In the genomic region with DNA sequence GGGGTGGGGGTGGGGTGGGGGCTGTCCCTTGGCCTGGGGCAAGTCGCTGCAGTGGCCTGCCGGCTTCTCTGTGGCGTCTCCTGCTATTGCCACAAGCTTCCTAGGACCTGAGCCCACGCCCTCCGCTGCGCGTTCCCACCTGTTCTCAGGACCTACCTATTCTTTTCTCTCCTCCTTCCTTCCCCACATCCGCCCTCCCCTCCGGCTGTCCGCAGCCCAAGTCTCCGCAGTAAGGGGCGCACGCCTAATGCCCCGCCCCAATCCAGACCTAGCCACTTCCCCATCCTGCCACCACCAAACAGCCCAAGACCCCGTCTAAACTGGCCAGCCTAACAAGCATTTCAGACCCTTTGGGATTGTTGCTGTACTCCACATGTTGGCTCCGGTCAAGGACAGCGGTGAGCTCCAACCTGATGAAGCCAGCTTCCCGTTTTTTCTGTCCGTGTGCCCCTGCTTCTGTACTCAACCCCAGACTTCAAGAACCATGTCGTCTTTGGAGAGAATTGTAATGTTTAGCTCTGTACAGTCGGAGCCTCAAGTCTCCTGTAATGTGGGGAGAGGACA, we compare ENCODE assay signal across 13 mouse cellular contexts. TPM values are rescaled to one million over a fixed set of nuclear protein-coding genes. Genes with fewer than 3 reads are reported as not detected.
DNase-seq lines count a peak whose midpoint lies in the region; ATAC-seq and TF ChIP-seq lines count a peak whose summit lies in the region.
"Had no signal": no experiment of that assay in that cellular context is flagged by ENCODE, and none has a peak within 500 bp of the region (broad histone marks: within the 10 kb centered on the region; RNA-seq: fewer than 3 reads in every experiment).

No protein-coding gene starts in this region.

- no peak for DNase-seq in heart, embryonic 10.5 days (ENCODE audit: low spot score)
- DNase-seq in heart, adult 18-20 months: no peak
- DNase-seq in kidney, postnatal 14 days: no peak
- DNase-seq in embryo, embryonic 11 days: no peak
- DNase-seq in right cerebral cortex, postnatal 36 days (ENCODE audit: low spot score in 2 of 2): no peak
- DNase-seq: cerebellum, adult 11-12 months; lung, adult 18-20 months; right cerebral cortex, postnatal 25 days had no signal

- H3K27ac ChIP-seq in heart, embryonic 10.5 days: no peak overlapping the region
- no peak overlapping the region for H3K27ac ChIP-seq in kidney, embryonic 15.5 days
- no peak overlapping the region for H3K27ac ChIP-seq in ES-Bruce4 (ENCODE audit: insufficient read depth, low read length)
- H3K27ac ChIP-seq: midbrain, embryonic 13.5 days had no signal

- no peak for TF ChIP-seq POLR2A in ES-Bruce4 (IDR thresholded peaks at IDR 0.05; ENCODE audit: insufficient read depth, low read length)

- peak overlapping the region; percentile 26; the same call in 1 of the 2 replicates for H3K9ac ChIP-seq in kidney, embryonic 15.5 days
- H3K9ac ChIP-seq in ES-Bruce4 (ENCODE audit: low read depth, poor library complexity, severe bottlenecking): no peak overlapping the region
- H3K9ac ChIP-seq: midbrain, embryonic 13.5 days had no signal

- no peak for TF ChIP-seq EP300 in ES-Bruce4 (IDR thresholded peaks at IDR 0.05; ENCODE audit: insufficient read depth, low read depth, low read length)

- H3K9me3 ChIP-seq in heart, embryonic 10.5 days: peaks cover 3% of the 10 kb centered on the region; the same call in 1 of the 2 replicates
- H3K9me3 ChIP-seq in kidney, embryonic 15.5 days (replicated peaks): no peaks in the 10 kb centered on the region
- H3K9me3 ChIP-seq in ES-Bruce4 (replicated peaks; ENCODE audit: control insufficient read depth, insufficient read depth, low read length, poor library complexity, severe bottlenecking): no peaks in the 10 kb centered on the region
- H3K9me3 ChIP-seq: midbrain, embryonic 13.5 days had no signal

- H3K27me3 ChIP-seq in heart, embryonic 10.5 days (ENCODE audit: insufficient read depth, poor library complexity, severe bottlenecking): peaks cover 61% of the 10 kb centered on the region
- H3K27me3 ChIP-seq in kidney, embryonic 15.5 days: peaks cover 15% of the 10 kb centered on the region; the same call in 1 of the 2 replicates
- no peaks in the 10 kb centered on the region for H3K27me3 ChIP-seq in ES-Bruce4 (ENCODE audit: control insufficient read depth, insufficient read depth, low read length, poor library complexity, severe bottlenecking)

- TF ChIP-seq CTCF in ES-Bruce4 (IDR thresholded peaks at IDR 0.05; ENCODE audit: low read depth, low read length): no peak

- peaks cover 23% of the 10 kb centered on the region for H3K4me1 ChIP-seq in heart, embryonic 10.5 days
- H3K4me1 ChIP-seq in kidney, embryonic 15.5 days: peaks cover 48% of the 10 kb centered on the region
- no peaks in the 10 kb centered on the region for H3K4me1 ChIP-seq in ES-Bruce4 (ENCODE audit: control insufficient read depth, insufficient read depth, low read length)

- peak overlapping the region; percentile 50 for H3K4me2 ChIP-seq in kidney, embryonic 15.5 days
- H3K4me2 ChIP-seq: midbrain, embryonic 13.5 days had no signal

- WGBS in heart, embryonic 10.5 days: 25% methylated on average over 19 of the region's 21 CpGs
- WGBS in kidney, embryonic 15.5 days: 28% methylated on average over 21 of the region's 21 CpGs

- H3K36me3 ChIP-seq in heart, embryonic 10.5 days: no peaks in the 10 kb centered on the region
- no peaks in the 10 kb centered on the region for H3K36me3 ChIP-seq in kidney, embryonic 15.5 days
- H3K36me3 ChIP-seq in ES-Bruce4 (ENCODE audit: control insufficient read depth, insufficient read depth, low read length, poor library complexity, severe bottlenecking): no peaks in the 10 kb centered on the region
- H3K36me3 ChIP-seq: midbrain, embryonic 13.5 days had no signal

- H3K4me3 ChIP-seq in heart, embryonic 10.5 days: peak overlapping the region; percentile 40
- peak overlapping the region; percentile 14 for H3K4me3 ChIP-seq in kidney, embryonic 15.5 days (replicated peaks)
- peak overlapping the region; percentile 28 for H3K4me3 ChIP-seq in ES-Bruce4 (ENCODE audit: low read depth, low read length)
- H3K4me3 ChIP-seq: midbrain, embryonic 13.5 days had no signal

- ATAC-seq in kidney, embryonic 15.5 days (replicated peaks; ENCODE audit: low FRiP score): no peak
- ATAC-seq in granulocyte monocyte progenitor cell, adult 5-6 weeks (replicated peaks; ENCODE audit: poor library complexity, severe bottlenecking): peak; percentile 48
- ATAC-seq: midbrain, embryonic 13.5 days had no signal

RNA-seq across cellular contexts. Expression of a gene that starts 33.3 kb away (rescaled TPM):
- 0.97 and 4.3 TPM in 2 replicates for polyA plus RNA-seq in heart, embryonic 10.5 days (2016; fragmentation: Nextera tagmentation; extraction: Ambion mirVana)
- under 1 TPM; 0.10 to 0.28 TPM for total RNA-seq in heart, adult 18-20 months (2021)
- polyA plus RNA-seq in kidney, embryonic 15.5 days (2015; fragmentation: Nextera tagmentation; extraction: Ambion mirVana): 16.3 and 16.8 TPM in 2 replicates
- 29.8 and 30.2 TPM in 2 replicates for polyA plus RNA-seq in ES-Bruce4 (2011; ENCODE audit: insufficient read depth, insufficient read length, low read depth, missing spikeins)
- not detected in 2 replicates for total RNA-seq in granulocyte monocyte progenitor cell, adult 5-6 weeks (2014; fragmentation: Nextera tagmentation)
- not detected in 2 replicates for total RNA-seq in granulocyte monocyte progenitor cell, adult 5-6 weeks (2017)
- total RNA-seq: neutrophil, adult 5-6 weeks had no signal
